Mouse (Mus musculus): ENCODE results near the gene Gm11116.
"Not testable (repeated sequence)": the region's sequence is repeated elsewhere in the genome, so short reads cannot be mapped to it uniquely, and the experiment has no call there.

Gm11116 gene

GRCm38 (mm10) chr5:88111430-88111829, at the start of gene Gm11116:
Gm11116 (minus strand) TSS chr5:88111530.
- no peak for DNase-seq (ENCODE audit: low spot score in 2 of 2)

GRCm38 (mm10) chr5:88153999-88154398, 42.7 kb upstream of the Gm11116 start, which contains the start of gene Gm11115:
Gm11115 (minus strand) TSS chr5:88154099.
- no peak for DNase-seq (ENCODE audit: low spot score in 2 of 2)

GRCm38 (mm10) chr5:88086256-88086655, 25.1 kb downstream of the Gm11116 start, which contains the start of gene Smr2:
Smr2 (plus strand) TSS chr5:88086556.
- not testable (repeated sequence) for DNase-seq (ENCODE audit: low spot score in 2 of 2)
